Mouse (Mus musculus) stomach, postnatal 0 days (tissue): ENCODE results near the gene Sgk1.

Experiments used
- CTCF ChIP-seq: IDR thresholded peaks from 2 replicates; pipeline ENCODE4 v1.5.1; 2016; ENCODE audit warnings: antibody characterized with exemption, low read depth, mild to moderate bottlenecking, moderate library complexity
- EP300 ChIP-seq: optimal IDR thresholded peaks from 2 replicates; pipeline ENCODE3; 2016; ENCODE audit warnings: antibody characterized with exemption

DNA sequence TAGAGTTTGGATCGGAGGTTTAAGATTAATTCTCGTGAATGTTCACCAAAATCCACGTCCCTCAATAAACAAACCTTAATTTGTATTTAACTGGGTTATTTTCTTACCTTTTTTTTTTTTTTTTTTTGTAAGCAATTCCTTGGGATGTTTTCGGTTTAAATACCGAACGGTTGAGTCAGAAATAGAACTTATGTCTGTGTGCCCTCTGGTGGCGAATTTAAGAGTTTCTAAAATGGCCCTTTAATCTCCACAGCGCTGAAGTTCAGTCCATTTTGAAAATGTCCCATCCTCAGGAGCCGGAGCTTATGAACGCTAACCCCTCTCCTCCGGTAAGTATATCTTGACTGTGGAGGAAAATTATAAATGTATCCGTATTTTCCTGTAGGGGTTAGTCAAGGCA lies 113.2 kb downstream of the Sgk1 start:
- TF ChIP-seq EP300, result no peak
- TF ChIP-seq CTCF, result peak; percentile 76
